Mouse (Mus musculus) spleen, adult 2 months (tissue): Measurements from ENCODE around the gene Gm20388. TPM values are rescaled to one million over a fixed set of nuclear protein-coding genes. Genes with fewer than 3 reads are reported as not detected.

Experiments
- DNase-seq, 2 experiments: peaks; one replicate each; pipeline versions ENCODE4 v3.0.0 to v3.0.0-alpha.2; 2012 to 2021; ENCODE audit warnings: low spot score in 2 of 2, low read depth in 1 of 2
- H3K27ac ChIP-seq: fragments of 200-500 bp; 2 replicates; pipeline ENCODE4 v1.5.1; 2012; ENCODE audit warnings: low read length, inconsistent platforms; ENCODE audit not compliant: insufficient read depth
- H3K27me3 ChIP-seq: fragments of 200-500 bp; 2 replicates; pipeline ENCODE4 v1.6.1; 2012; ENCODE audit warnings: mild to moderate bottlenecking, moderate library complexity, low read length, inconsistent platforms; ENCODE audit not compliant: control insufficient read depth, insufficient read depth
- H3K36me3 ChIP-seq: fragments of 200-500 bp; 2 replicates; pipeline ENCODE4 v1.6.1; 2012; ENCODE audit warnings: mild to moderate bottlenecking, low read length, inconsistent platforms; ENCODE audit not compliant: control insufficient read depth, insufficient read depth
- H3K4me1 ChIP-seq: fragments of 200-500 bp; 2 replicates; pipeline ENCODE4 v1.6.1; 2011; ENCODE audit warnings: inconsistent platforms; ENCODE audit not compliant: control insufficient read depth, insufficient read depth, insufficient read length
- H3K4me3 ChIP-seq: fragments of 200-500 bp; 2 replicates; pipeline ENCODE4 v1.5.1; 2011; ENCODE audit warnings: mild to moderate bottlenecking, inconsistent platforms; ENCODE audit not compliant: insufficient read depth, insufficient read length; ENCODE audit errors: extremely low read depth
- CTCF ChIP-seq: fragments of 200-500 bp; IDR thresholded peaks from 2 replicates; pipeline ENCODE4 v1.5.1; 2011; ENCODE audit warnings: mild to moderate bottlenecking, inconsistent platforms; ENCODE audit not compliant: insufficient read depth, insufficient read length, insufficient replicate concordance; ENCODE audit errors: extremely low read depth
- POLR2A ChIP-seq: fragments of 200-500 bp; IDR thresholded peaks from 2 replicates; pipeline ENCODE4 v1.6.1; 2011; ENCODE audit warnings: low read depth, low read length, inconsistent platforms
- WGBS: fragments of 180-500 bp; shearing (Covaris S2); methylation state at CpG from one replicate; pipeline ENCODE4 v1.1.7; 2018; 5-methylcytosine and 5-hydroxymethylcytosine counted together
- polyA plus RNA-seq: library from polyadenylated mRNA; depleted of rRNA; stranded (reverse); fragments of >200 nt; gene quantifications from 2 replicates; pipeline ENCODE4 v1.2.3, GENCODE M21; 2012

The Gm20388 gene
- polyA plus RNA-seq, 1 experiment = 26.1 TPM

DNA sequence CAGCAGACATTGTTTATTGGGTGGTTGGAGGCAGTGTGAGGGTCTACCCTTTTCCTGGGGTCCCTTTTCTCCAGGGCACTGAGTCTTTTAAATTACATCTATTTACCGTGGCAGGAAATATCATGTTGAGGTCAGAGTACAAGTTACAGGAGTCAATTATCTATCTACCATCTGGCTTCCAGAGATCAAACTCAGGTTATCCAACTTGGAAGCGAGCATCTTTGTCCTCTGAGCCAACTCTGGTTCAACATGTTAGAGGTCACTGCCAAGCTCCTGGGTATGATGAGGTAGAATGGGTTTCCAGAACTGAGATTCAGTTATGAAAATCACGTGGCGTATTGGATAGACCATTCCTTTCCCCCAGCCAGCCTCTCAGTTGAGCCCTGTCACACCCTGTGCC lies 2944.5 kb downstream of the Gm20388 start:
- WGBS = 86% methylated on average over 4 of the region's 4 CpGs
- no peak overlapping the region for H3K27ac ChIP-seq

DNA sequence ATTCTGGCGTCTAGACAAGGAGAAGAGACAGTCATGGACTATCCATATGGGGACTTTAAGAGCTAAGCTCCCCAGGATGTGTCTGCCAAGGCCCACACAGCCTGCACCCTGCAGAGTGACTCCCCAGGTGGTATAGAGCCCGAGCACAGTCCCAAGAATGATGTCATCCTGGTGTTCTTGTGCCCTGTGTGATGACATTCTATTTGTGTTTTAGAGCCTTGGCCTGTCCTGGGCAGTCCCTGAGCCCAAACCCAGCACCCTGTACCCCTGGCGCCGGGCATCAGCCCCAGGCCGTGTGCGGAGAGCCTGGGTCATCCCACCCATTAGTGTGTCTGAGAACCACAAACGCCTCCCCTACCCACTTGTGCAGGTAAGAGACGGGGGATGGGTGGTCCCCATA lies 2945.6 kb downstream of the Gm20388 start:
- no peak for DNase-seq
- H3K4me1 ChIP-seq = no peaks in the 10 kb centered on the region
- no peaks in the 10 kb centered on the region for H3K27me3 ChIP-seq
- no peak overlapping the region for H3K4me3 ChIP-seq
- no peaks in the 10 kb centered on the region for H3K36me3 ChIP-seq
- no peak for TF ChIP-seq CTCF
- TF ChIP-seq POLR2A = no peak
- no peak overlapping the region for H3K27ac ChIP-seq
- 85% methylated on average over 8 of the region's 8 CpGs for WGBS

More for the DNA sequence above, 2944.5 kb downstream of the Gm20388 start:
- no peak for DNase-seq
- no peaks in the 10 kb centered on the region for H3K36me3 ChIP-seq
- H3K4me3 ChIP-seq = no peak overlapping the region
- no peaks in the 10 kb centered on the region for H3K4me1 ChIP-seq
- no peaks in the 10 kb centered on the region for H3K27me3 ChIP-seq
- no peak for TF ChIP-seq CTCF

DNA sequence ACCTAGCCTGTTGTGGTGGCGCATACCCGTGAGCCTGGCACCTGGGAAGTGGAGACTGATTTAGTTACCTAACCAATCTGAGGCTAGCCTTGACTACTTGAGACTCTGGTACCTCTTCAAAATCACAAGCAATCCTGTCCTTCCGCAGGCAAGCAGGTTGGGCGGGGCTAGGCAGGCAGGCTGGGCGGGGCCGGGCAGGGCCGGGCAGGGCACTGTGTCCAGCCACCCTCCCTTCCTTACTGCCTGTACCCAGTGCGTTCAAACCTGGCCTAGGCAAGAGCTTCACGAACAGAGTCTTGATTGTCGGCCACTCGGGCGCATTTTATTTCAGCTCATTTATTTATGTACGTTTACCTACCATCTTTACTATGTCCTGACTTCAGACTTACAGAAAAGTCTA lies 2949.2 kb downstream of the Gm20388 start:
- WGBS = 78% methylated on average over 13 of the region's 13 CpGs
- Histone ChIP-seq H3K27me3 (no peaks in the 10 kb centered on the region), H3K4me1 (no peaks in the 10 kb centered on the region; the same call in 1 of the 2 replicates), H3K4me3 (no peak overlapping the region), H3K27ac (no peak overlapping the region), H3K36me3 (no peaks in the 10 kb centered on the region)
- DNase-seq = no peak
- TF ChIP-seq POLR2A (no peak), CTCF (no peak)

DNA sequence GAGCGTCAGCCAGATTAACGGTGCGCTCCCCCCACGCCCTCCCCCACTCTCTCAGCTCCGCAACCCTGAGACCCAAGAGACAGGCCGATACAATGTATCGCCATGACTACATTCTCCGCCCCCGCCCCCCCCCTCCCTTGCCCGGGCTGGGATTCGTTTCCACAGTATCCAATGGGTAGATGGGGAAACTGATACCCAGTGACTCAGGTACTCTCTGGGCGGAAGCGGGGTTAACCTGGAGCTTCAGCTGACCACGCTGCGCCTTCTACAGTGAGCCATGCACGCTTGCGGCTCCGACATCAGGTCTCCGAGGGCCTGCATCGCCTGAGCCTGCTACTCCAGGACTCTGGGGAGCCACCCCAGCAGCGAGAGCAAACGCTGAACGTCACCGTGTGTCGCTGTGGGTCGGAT lies 2954.1 kb downstream of the Gm20388 start:
- H3K4me3 ChIP-seq = no peak overlapping the region; the same call in 1 of the 2 replicates

DNA sequence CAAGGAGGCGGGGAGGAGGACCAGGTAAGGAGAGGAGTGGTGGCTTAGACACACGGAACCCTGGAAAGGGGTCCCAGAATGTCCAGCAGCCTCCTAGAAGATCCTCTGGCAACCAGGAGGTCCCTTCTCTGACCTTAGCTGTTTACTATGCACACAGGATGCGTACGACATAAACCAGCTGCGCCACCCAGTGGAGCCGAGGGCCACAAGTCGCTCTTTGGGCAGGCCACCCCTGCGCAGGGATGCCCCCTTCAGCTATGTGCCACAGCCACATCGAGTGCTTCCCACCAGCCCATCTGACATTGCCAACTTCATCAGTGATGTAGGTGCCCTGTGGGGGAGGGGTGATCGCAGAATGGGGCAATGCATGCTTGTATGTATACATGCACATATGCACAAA lies 2954.8 kb downstream of the Gm20388 start:
- Histone ChIP-seq H3K27ac (no peak overlapping the region), H3K27me3 (no peaks in the 10 kb centered on the region), H3K36me3 (no peaks in the 10 kb centered on the region), H3K4me3 (no peak overlapping the region), H3K4me1 (peaks cover 8% of the 10 kb centered on the region; the same call in 1 of the 2 replicates)
- 60% methylated on average over 10 of the region's 10 CpGs for WGBS
- no peak for DNase-seq
- TF ChIP-seq CTCF (no peak; the same call in 1 of the 2 replicates), POLR2A (no peak)

More for the DNA sequence above, 2954.1 kb downstream of the Gm20388 start:
- Histone ChIP-seq H3K4me1 (peaks cover 3% of the 10 kb centered on the region; the same call in 1 of the 2 replicates), H3K27ac (no peak overlapping the region), H3K27me3 (no peaks in the 10 kb centered on the region), H3K36me3 (no peaks in the 10 kb centered on the region)
- no peak for DNase-seq
- whole genome bisulfite sequencing = 56% methylated on average over 26 of the region's 26 CpGs
- TF ChIP-seq POLR2A = no peak
- no peak for TF ChIP-seq CTCF

DNA sequence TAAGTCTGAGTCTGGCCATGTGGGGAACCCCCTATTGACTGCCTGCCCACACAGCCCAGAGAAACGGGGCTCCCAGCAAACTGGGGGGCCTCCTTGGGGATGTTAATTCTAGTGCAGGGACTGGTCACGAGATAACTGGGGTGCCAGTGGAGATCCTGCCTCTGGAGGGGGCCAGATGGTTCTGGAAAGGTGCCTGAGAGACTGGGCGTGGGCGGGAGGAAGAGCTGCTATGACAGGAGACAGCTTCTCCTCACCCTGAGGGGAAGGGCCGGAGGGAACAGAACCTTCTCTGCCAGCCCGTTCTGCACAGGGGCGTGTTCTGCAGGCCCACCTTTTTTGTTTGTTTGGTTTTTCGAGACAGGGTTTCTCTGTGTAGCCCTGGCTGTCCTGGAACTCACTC lies 2955.6 kb downstream of the Gm20388 start:
- no peaks in the 10 kb centered on the region for H3K36me3 ChIP-seq
- DNase-seq = no peak
- no peak overlapping the region for H3K4me3 ChIP-seq
- TF ChIP-seq CTCF (no peak), POLR2A (no peak)
- no peak overlapping the region for H3K27ac ChIP-seq
- H3K4me1 ChIP-seq = peaks cover 8% of the 10 kb centered on the region; the same call in 1 of the 2 replicates
- WGBS = 59% methylated on average over 8 of the region's 8 CpGs
- H3K27me3 ChIP-seq = no peaks in the 10 kb centered on the region

DNA sequence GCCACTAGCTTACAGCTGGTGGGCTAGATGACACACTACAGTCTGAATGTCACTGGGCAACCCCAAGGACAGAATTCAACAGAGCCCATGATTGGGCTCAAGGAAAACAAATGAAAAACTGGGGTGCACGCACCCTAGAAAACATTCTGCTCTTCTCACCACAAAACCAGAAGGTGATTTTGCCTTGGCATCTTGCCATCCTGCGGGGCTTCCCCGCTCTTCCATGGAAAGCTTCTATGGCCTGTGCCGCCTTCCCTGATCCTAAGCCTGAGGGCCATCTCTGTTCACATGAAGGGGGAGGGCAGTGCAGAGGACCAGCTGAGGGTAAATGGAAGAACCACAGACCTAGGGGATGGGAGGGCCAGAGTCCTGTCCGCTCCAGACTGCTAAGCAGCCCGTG lies 2957.3 kb downstream of the Gm20388 start:
- Histone ChIP-seq H3K4me1 (peaks cover 13% of the 10 kb centered on the region; the same call in 1 of the 2 replicates), H3K36me3 (no peaks in the 10 kb centered on the region), H3K4me3 (no peak overlapping the region), H3K27ac (no peak overlapping the region), H3K27me3 (no peaks in the 10 kb centered on the region)
- WGBS = 93% methylated on average over 6 of the region's 6 CpGs
- DNase-seq = no peak
- TF ChIP-seq POLR2A (no peak), CTCF (no peak)
